Mouse (Mus musculus): ENCODE results near the gene Ak2.
A peak's percentile ranks its signal among the peaks of the same experiment; 100 is the strongest.

Gene Ak2

DNA sequence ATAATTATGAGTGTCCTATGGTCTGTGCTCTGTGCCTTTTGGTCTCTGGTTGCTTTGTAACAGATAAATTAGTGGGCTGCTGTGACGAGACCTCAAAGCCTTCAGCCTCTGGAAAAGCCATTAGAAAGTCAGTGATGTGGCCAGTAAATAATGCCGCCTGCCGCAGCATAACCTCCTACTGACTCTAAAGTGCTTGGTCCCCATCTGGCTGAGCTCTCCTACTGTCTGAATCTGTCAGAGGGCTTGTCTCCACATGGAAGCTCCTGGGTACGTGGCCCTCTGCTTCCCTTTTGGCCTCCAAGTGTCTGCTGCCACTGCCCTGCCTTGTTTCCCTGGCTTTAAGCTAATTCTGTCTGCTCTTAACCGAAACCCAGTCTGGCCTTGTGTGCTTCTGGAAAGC, 17.8 kb downstream of the Ak2 start:
- no peak for DNase-seq (ENCODE audit: extremely low spot score, low spot score)

DNA sequence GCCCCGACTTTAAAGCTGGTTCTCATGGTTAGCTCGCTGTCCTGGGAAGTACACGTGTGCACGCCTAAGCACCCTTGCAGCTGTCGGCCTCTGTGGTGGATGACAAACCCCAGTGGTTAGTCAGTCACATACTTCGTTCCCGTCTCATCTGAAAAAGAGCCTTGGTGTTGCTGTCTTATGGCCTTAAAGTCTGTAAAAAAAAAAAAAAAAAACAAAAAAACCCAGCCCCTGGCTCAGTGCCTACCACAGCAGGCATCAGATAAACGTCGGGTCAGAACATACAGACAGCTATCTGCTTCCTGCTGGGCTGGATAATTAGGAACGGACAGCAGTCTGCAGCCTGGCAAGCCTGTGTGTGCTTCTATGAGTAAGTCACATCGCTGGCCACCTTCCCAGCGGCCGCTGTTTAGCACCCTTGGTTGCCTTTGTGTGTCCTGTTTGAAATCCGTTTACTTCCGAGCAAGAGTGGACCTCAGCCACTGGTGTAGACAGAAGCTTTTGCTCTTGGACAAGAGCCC, 19.9 kb downstream of the Ak2 start:
- DNase-seq (ENCODE audit: extremely low spot score, low spot score) = no peak

DNA sequence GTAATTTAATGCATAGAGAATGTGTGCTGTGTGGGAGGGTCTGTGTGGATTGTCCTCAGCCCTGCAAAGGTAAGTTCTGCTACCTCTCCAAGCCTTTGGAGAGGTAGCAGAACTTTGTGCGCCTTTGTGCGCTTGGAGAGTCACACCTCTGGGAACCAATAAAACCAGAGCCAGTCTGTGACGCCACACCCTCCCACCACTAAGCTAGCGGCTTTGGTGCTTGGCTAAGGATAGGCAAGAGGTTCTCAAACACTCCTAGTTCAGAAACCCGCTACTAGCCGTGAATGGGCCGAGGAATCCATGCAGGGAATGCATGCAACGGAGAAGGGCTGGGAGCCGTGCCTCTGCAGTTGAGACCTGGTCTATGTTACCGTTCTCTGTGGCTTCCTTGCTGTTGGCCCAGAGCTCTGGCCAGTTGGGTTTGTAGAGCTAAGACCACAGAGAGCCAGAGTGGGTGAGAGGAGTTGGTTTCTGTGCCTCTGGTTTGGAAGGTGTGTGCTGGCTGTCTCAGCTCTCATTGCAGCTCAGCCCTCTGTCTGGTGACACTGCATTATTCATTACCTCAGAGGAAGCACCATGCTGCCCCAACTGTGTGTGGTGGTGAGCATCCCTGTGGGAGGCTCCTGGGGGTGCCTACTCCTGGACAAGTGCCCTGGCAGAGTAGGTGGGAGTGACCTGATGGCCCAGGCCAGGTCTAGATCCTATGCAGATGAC, 21.6 kb downstream of the Ak2 start:
- no peak for DNase-seq (ENCODE audit: extremely low spot score, low spot score)

DNA sequence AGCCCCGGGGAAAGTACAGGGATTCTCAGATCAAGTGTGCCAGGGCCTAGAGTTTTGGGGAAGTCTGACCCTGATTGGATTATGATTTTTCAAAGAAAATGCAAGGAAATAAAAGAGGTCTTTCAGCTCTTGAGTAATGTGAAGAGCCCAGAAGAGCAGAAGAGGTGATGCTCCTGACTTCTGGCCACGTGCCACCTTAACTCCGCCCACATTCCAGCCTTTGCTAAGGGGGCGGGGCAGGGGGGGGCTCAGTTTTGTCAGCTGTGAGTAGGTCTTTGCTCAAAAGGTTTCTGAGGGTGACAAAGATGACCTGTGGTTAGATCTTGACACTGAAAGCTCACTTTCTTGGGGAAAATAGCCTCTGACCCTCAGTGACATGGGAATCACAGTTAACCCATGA, 24.6 kb downstream of the Ak2 start:
- no peak for DNase-seq (ENCODE audit: extremely low spot score, low spot score)

DNA sequence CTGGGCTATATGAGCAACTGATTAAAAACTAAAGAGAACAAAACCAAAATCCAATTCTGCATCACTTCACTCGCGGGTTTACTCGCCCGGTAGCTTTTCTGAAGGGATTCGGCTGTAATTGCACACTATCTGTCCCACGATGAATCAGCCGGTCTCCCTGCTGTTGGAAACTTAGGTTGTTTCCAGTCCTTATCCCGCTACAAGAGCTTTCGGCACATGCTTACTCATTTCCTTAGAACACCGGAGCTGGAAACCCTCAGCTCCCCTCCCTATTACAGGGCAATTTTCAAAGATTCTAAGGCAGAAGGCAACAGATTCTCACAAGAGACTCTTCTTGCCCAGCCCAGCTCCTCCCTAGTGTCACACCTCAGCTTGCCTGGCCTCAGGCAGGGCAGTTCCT, 25.4 kb downstream of the Ak2 start:
- DNase-seq (ENCODE audit: extremely low spot score, low spot score) = no peak

DNA sequence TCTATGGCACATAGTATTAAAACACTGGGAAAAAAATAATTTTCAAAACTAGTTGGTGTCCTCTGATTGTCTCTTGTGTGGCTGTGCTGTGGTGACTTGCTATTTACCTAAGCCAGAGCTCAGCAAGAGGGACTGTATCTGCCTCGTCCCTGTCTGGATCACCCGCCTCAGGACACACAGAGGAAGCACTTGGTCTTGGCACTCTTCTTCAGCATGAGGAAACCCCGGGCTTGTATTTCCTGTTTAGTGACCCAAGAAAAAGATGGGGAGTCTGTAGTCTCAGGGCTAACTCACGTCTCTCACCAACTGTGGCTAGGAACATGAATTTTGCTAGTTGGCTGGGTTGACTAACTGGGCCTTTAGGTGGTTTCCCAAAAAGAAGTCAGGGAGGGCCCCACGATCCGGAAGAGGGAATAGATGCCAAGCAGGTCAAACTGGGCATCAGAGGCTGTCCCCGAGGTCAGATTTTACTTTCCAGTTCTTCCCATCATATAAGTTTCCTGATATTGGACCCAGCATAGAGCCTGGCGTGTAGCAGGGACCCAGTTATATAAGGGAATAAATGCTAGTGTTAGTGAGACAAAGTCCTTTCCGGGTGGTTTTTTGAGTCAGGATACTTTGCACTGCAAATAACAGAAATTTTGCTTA, 27.2 kb downstream of the Ak2 start:
- DNase-seq (ENCODE audit: extremely low spot score, low spot score) = no peak

DNA sequence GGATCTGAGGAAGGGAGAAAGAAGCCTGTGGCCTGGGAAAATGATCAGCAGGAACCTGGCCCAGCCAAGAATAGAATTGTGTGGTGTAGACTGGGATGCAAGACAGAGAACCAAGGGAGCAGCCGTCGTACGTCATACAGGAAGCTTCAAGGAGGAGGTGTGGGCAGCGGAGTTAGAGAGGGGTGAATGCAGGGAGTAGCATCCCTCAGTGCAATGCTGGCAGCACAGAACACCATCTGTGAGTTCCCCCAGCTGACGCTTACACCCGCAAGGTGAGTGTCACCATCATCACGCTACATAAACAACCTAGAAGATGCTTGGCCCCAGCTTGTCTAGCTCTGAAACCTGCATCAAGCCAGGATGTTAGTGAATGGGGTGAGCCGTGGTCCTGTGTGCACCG, 28.0 kb downstream of the Ak2 start:
- DNase-seq (ENCODE audit: extremely low spot score, low spot score) = no peak

DNA sequence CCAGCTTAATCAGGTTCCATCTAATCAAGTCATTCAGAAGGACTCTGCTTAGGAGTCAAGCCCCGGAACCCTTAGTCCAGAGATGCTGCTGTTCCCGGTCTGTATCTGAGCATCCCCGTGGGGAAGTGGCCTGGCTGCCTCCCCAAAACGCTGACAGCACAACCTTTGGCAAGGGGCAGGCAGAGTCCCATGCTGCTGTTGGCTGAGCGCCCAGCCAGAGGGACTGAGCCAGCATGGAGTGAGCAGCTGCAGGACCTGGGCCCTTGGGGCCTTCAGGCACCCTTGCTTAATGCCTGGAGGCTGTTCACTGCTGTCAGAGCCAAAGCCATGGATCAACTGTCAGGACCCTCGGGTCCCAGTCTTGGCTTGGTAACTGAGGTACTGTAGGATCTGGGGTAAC, 28.7 kb downstream of the Ak2 start:
- no peak for DNase-seq (ENCODE audit: extremely low spot score, low spot score)

DNA sequence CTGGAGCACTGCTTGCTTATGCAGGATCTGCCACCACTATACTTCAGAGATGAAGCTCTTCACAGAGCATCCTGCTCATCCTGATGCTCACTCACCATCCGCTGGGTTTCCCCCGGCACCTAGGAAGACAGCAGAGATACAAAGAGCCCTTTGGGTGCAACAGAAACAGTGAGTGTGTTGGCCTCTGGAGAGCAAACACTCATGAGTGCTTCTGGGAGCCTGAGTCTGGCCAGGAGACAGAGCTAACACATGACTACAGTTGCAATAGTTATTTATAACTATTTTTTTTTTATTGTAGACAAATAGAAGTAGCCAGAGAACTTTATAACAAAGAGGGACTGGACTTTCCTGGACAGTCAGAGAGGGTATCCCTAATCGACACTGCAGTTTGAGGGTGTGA, 29.7 kb downstream of the Ak2 start:
- no peak for DNase-seq (ENCODE audit: extremely low spot score, low spot score)

DNA sequence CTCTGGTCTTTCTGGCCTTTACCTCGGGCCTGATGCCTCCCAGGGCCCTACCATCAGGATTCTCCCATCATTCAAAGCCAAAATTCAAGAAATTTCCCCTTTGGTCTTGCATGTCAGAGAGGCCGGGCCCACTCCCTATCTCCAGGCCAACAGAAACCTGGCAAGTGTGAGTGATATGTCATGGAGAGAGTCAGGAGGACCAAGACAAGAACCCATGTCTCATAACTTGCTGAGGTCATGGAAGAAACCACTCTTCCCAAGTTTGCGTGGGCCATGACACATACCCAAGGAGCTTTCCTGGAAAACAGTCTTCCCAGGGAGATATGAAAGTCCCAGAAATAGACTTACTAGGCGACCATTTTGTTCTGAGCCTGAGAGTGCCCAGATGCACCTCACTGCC, 30.1 kb downstream of the Ak2 start:
- DNase-seq (ENCODE audit: extremely low spot score, low spot score) = no peak

DNA sequence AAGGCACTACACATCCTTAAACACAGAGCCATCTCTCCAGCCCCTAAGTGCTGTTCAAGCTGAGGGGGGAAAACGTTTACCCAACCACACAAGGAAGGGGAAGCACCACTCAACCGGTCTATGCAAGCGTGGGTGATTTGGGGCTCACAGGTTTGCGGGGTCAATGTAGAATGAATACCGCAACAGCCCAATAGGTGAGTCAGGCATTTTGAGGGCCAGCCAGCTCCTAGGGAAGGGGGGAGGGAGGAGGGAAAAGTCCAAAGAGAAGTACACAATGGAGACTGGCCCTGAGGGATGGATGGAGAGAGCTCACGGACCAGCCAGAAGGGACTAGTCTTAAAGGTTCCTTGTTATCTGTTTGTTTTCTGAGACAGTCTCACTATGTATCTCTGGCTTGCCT, 32.1 kb downstream of the Ak2 start:
- DNase-seq (ENCODE audit: extremely low spot score, low spot score) = no peak

DNA sequence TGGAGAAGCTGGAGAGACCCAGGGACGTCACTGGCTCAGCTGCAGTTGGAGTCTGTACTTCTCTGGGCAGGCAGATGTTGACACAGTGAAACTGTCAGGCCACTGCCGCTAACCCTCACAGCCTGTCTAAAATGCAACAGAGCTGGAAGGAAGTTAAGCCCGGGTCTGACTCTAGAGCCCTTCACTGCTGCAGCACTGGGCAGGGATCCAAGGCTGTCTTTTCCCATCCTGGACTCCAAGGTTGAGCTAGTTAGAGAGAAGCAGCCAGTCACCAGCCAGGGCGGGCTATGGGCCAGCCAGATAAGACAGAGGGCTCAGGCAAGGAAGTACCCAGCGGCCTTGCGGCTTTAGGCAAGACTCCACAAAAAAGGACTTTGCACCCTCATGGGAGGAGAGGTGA, 33.0 kb downstream of the Ak2 start:
- no peak for DNase-seq (ENCODE audit: extremely low spot score, low spot score)

DNA sequence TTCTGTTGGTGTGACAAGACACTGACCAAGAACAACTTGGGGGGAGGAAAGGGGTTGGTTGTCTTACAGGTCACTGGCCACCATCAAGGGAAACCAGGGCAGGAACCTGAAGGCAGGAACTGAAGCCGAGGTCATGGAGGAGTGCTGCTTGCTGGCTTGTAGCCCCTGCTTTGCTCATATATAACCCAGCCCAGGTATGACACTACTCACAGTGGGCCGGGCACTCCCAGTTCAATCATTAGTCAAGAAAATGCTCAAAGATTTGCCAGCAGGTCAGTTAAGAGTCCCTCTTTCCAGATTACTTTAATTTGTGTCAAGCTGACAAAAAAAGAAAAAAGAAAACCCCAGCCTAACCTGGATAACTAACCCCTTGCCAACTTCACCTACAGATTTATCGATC, 33.9 kb downstream of the Ak2 start:
- DNase-seq (ENCODE audit: extremely low spot score, low spot score) = no peak

DNA sequence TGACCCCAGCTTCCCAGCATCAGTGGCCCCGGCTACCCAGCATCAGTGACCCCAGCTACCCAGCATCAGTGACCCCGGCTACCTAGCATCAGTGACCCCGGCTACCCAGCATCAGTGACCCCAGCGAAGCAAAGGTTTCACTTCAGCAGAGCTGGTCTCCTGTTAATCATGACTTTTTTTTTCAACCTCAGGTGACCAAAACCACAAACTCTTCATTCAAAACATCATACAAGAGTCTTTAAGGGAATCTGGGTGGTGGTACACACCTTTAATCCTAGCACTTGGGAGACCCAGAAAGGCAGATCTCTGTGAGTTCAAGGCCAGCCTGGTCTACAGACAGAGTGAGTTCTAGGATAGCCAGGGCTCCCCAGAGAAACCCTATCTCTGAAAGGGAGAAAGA, 39.0 kb downstream of the Ak2 start:
- DNase-seq (ENCODE audit: extremely low spot score, low spot score) = no peak

DNA sequence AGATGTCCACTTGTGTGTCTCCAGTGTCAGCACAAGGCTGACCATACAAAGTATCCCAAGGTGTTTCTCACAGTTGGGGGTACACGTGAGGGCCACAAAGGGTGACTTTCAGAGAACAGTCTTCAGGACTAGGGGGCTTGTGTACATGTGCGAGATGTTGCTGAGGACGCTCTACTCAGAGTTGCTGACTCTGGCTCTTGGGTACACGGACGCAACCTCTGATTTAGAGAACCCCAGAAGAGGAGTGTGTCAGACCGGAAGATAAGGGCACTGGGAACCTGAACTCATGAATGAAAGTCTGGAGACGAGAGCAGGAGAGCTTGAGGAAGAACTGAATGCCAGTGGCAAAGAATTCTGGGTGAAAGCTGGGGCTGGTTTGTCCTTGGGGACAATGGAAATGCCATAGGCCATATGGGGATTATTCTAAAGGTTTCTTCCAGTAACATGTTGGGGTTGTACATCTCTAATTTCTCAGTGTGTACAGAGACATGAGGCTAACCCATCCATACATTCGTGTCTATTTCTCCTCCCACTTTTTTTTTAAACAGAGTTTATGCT, 39.7 kb downstream of the Ak2 start:
- DNase-seq (ENCODE audit: extremely low spot score, low spot score) = no peak

DNA sequence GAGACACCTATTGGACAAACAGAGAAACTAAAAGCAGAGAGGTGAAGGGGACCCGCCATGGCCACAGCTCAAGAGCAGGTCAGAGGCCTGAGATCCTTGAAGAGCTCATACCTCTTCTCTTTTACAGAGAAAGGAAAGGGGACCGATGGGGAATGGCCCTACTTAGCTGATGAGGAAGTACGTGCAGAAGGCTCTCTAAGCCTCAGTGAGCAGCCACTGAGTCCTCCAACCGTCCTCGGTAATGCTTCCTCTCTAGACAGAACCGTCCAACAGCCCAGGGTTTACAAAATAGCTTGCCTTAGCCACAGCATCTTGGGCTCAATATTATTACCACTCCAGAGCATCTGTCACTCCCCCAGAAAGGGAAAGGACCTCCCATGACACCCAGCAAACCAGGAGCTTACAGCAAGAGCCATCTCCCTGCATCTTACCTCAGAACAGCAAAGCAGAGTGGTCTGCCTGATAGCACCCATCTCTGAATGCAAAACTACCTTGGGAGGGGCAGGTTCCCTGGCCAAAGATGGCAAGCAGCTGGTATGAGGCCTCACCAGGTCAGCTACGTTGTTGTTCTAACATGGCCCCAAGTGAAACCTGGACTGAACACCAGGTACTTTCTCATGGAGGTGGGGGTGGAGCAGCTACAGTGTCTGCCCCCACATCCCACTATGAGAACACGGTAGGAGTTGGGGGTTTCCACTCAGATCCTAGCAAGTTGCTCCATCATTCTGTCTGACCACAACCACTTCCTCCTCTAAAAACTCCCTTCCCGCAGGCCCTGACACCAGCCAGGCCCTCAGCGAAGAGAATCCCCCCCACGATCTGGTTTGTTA, 40.6 kb downstream of the Ak2 start:
- DNase-seq (ENCODE audit: extremely low spot score, low spot score) = no peak

DNA sequence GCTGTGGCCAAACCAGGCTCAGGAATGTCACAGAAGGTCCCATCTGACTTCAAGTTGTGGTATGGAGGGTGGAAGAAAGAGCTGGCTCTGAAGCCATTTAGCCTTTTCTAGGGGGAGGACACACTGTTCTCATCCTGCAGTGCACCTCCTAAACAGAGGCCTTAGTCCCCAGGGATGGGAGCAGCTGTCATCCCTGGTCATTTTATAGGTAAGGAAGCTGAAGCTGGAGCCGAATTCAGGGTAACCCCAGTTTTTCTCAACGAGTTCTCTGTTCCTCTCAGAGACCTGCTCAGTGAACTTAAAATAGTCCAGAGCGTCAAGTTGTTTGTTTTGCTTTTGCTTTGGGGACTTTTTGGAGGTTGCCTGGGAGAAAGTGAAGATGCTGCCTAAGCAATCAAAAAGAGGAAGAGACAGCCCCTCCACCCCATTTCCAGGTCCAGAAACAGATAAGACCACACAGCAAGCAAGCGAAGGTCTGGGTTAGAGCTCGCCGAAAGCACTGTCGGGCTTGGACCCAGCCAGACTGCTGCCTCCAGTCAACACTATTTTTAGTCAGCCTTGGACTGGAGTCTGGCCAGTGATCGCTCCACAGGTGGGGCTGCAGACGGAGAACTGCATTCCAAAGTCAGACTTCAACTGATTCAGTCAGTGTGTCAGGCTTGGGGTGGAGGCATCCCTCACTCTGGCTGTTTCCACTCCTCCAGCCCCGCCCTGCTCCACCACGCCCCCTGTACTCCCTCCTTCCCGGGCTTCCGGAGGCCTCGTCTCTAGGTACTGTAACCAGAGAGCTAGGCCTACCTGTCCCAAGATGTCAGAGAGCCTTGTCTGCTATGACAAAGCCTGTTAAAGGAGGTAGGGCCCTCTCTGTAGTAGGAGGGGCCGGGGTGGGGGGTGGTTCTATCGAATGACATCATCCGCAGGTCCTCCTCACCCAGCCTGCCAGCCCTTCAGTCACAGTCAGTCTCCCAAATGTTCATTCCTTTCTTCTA, 41.5 kb downstream of the Ak2 start:
- peak; percentile 42 for DNase-seq (ENCODE audit: extremely low spot score, low spot score)

DNA sequence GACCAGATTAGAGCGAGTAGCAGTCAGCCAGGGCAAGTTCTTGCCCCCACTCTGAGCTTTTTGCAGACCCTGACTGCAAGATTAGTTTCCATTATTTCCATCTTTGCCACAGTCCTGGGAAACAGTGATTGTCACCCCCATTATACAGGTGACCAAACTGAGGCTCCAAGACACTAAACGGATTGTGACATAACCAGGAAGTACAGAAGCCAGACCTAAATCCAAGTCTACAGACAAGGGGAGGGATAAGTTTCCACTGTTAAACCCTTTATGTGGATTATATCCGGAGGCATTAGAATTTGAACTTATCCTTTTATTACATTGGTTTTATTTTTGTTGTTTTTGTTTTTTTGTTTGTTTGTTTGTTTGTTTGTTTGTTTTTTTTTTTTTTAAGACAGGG, 42.5 kb downstream of the Ak2 start:
- DNase-seq (ENCODE audit: extremely low spot score, low spot score) = no peak

DNA sequence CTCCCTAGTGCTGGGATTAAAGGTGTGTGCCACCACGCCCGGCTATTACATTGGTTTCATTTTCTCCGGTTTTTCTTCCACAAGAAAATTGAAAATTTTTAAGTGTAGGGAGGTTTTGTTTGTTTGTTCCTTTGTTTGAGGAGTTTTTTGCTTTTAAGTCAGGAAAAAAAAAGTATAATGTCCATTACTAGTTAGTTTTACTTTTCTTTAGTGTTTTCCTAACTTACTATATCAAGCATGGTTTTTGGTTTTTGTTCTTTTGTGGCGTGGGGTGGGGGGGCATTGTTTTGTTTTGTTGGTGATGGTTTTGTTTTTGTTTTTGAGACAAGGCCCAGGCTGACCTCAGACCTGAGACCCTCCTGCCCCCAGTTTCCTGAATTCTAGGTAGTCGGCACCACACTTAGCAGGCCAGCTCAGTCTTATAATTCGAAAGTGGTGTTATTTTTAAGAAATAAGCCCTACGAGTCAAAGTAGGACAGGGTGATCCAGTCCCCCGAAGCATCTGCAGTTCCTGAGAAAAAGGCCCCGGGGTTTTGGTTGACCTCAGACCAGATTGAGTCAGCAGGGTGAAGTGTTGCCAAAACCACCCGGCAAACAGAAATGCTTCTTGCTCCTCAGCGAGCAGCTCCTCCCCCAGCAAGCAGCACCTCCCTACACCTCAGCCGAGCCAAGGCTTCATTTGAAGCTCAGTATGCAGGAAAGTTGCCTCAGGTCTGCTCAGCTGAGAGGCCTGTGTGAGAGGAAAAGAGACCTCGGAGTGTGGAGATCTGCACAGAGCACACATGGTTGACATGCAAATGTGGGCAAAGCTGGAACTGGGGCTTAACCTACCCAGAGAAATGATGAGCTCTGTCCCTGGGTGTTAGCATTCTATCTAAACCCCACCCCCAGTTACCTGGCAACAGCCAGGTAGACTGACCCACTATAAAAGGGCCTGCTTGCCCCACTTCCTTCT, 43.2 kb downstream of the Ak2 start:
- no peak for DNase-seq (ENCODE audit: extremely low spot score, low spot score)
